ENCODE assay signal across 10 mouse cellular contexts in the genomic region with DNA sequence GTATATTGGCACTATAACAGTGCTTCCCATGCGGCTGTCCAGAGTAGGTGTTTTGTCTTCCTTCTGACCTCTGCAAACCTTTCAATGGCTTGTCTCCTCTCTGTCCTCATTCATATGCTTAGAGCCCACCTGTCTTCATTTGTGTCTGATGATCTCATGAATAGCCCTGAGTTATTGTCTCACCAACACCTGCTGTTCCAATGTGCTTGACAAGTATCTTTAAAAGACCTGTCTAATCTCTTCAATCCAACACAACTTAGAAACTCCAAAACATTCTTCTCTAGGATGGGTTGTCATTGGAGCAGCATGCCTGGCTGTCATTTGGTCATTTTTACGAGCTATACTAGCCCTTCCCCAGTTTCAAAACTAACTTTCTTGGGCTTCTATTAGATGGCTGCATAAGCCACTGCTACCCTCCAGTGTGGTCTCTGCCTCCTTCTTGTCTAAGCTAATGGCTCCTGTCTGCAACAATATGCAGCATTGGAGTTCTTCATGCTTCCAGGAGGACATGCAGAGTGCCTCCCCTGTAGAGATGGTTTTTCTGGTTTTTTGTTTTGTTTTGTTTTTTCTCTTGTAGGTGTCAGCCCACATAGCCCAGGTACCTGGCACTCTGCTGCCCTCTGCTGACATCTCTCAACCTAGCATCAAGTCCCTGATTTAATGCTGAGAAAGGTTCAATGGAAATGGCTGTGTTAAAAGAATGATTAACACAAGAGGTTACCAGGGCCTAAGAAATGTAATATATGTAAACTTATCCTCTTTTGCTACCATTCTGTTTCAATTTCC.
DNase-seq lines count a peak whose midpoint lies in the region; ATAC-seq and TF ChIP-seq lines count a peak whose summit lies in the region.
"Had no signal": no experiment of that assay in that cellular context is flagged by ENCODE, and none has a peak within 500 bp of the region (broad histone marks: within the 10 kb centered on the region; RNA-seq: fewer than 3 reads in every experiment).

No protein-coding gene starts in this region.

- TF ChIP-seq CTCF in embryonic fibroblast, embryonic 13.5 days (IDR thresholded peaks at IDR 0.05; ENCODE audit: borderline replicate concordance, insufficient read depth, low read length), result peak; percentile 50; the same call in 1 of the 2 replicates

- H3K27me3 ChIP-seq in kidney, embryonic 16.5 days (ENCODE audit: insufficient read depth, low read length), result no peaks in the 10 kb centered on the region
- H3K27me3 ChIP-seq: heart, embryonic 13.5 days had no signal

- H3K9ac ChIP-seq in kidney, embryonic 16.5 days (replicated peaks; ENCODE audit: low read length), result no peak overlapping the region
- H3K9ac ChIP-seq: heart, embryonic 13.5 days had no signal

- no peak overlapping the region for H3K4me3 ChIP-seq in embryonic fibroblast, embryonic 13.5 days (ENCODE audit: insufficient read depth, low read length)
- no peak overlapping the region for H3K4me3 ChIP-seq in kidney, embryonic 16.5 days (ENCODE audit: low read length)
- H3K4me3 ChIP-seq: heart, embryonic 13.5 days; myocyte had no signal

- peak; percentile 26 for DNase-seq in cerebellum, adult 11 months
- peak; percentile 39 for DNase-seq in urinary bladder, postnatal 25 days (ENCODE audit: low spot score)
- DNase-seq in urinary bladder, postnatal 4 days (ENCODE audit: low spot score in 2 of 2), result no peak
- DNase-seq in lung, postnatal 10 days, result peak; percentile 63
- peak; percentile 58 for DNase-seq in retina, postnatal 1 day

- no peak for TF ChIP-seq POLR2A in embryonic fibroblast, embryonic 13.5 days (IDR thresholded peaks at IDR 0.05; ENCODE audit: low read depth, low read length)

- no peaks in the 10 kb centered on the region for H3K36me3 ChIP-seq in kidney, embryonic 16.5 days (ENCODE audit: insufficient read depth, low read length)
- H3K36me3 ChIP-seq: heart, embryonic 13.5 days had no signal

- no peaks in the 10 kb centered on the region for H3K9me3 ChIP-seq in kidney, embryonic 16.5 days (ENCODE audit: low read length)
- H3K9me3 ChIP-seq: heart, embryonic 13.5 days had no signal

- ATAC-seq in cerebellum, adult (ENCODE audit: insufficient number of reproducible peaks, low FRiP score, low TSS enrichment), result no peak
- 0 out of 2 replicates have a peak, but pooled peaks have one; percentile 32 for ATAC-seq in kidney, embryonic 16.5 days (ENCODE audit: low FRiP score, low TSS enrichment)

- H3K4me1 ChIP-seq in embryonic fibroblast, embryonic 13.5 days (ENCODE audit: control insufficient read depth, insufficient read depth, low read length), result peaks cover 11% of the 10 kb centered on the region
- H3K4me1 ChIP-seq in kidney, embryonic 16.5 days (ENCODE audit: insufficient read depth, low read length), result no peaks in the 10 kb centered on the region

- H3K4me2 ChIP-seq in kidney, embryonic 16.5 days (replicated peaks; ENCODE audit: low read depth, low read length), result no peak overlapping the region
- H3K4me2 ChIP-seq: heart, embryonic 13.5 days had no signal

- WGBS in kidney, embryonic 16.5 days, result 79% methylated on average over 2 of the region's 2 CpGs

- no peak overlapping the region for H3K27ac ChIP-seq in embryonic fibroblast, embryonic 13.5 days (ENCODE audit: insufficient read depth, low read length)
- no peak overlapping the region for H3K27ac ChIP-seq in kidney, embryonic 16.5 days (ENCODE audit: low read length)
- H3K27ac ChIP-seq: heart, embryonic 13.5 days had no signal

Comparison
In these comparisons a context has a peak if more than half of its experiments do, and no peak if none do; other contexts are left out.
1. DNase-seq: peak in cerebellum, adult 11 months (single experiment), urinary bladder, postnatal 25 days (single experiment), lung, postnatal 10 days (single experiment) and retina, postnatal 1 day (single experiment); none in urinary bladder, postnatal 4 days (0 of 2).